Mouse (Mus musculus) heart, postnatal 14 days (tissue): ENCODE measurements around the gene Slc12a6. TPM values are rescaled to one million over a fixed set of nuclear protein-coding genes. Genes with fewer than 3 reads are reported as not detected.

Experiments used
- DNase-seq, 2 experiments: peaks; one replicate each; pipeline ENCODE4 v3.0.0; 2021 to 2022
- intact Hi-C: fragments of 180-260 bp; cut with DNase I; formaldehyde crosslinking; loops from one replicate; pipeline ENCODE4 v1.15.1; 2025
- long read RNA-seq, 2 experiments: library from polyadenylated mRNA; stranded (forward); transcript quantifications; one replicate each; pipeline ENCODE4 v2.0.0; 2021
- total RNA-seq, 2 experiments: library from RNA; stranded (reverse); gene quantifications; 2 replicates each; pipeline ENCODE4 v1.2.3; 2021

Gene Slc12a6
- total RNA-seq: 10 to 100 TPM; 40.7 to 42.8 TPM
- long read RNA-seq, experiment 1, full-length matches to known transcripts: 7 of 14 reads
- long read RNA-seq, experiment 1, partial matches to known transcripts: 6 of 14 reads
- long read RNA-seq, experiment 1, other reads (novel, unspliced or antisense): 1 of 14 reads
- long read RNA-seq, experiment 2, full-length matches to known transcripts: 2 of 7 reads
- long read RNA-seq, experiment 2, partial matches to known transcripts: 3 of 7 reads
- long read RNA-seq, experiment 2, other reads (novel, unspliced or antisense): 2 of 7 reads

DNA sequence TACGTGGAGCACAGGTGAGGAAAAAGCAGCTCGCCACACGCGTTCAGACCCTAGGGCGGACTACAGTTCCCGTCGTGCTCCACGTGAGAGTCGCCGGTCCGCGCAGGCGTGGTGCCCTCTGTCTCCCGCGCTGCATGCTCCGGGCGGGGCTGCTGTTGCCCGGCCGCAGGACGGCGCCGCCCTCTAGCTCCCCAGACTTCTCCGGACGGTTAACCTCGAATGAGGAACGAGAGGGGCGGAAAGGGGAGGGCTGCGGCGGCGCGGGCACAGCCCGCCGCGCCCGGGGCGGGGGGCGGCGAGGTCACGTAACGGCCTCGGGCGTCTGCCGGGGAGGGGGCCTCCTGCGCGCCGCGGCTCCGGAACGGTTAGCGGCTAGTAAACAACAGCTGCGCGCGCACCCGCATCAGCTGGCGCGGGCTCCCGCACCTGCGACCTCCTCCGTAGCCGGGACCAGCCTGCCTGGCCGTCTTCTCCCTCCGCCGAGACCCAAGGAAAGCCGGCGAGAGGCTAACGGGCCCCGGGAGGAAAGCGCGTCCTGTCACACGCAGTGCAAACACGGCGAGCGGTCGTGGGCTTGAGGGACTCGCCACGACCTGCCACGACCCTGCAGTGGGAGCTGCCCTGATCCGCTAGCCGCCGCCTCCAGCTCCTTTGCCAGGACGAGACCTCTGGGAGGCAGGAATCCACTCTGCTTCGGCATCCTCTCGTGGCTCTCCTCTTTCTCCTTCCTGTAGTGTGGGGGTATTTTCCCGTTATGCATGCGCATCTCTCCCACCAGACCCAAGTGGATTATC is at the start of gene Slc12a6:
TSS of gene Slc12a6 (plus strand) at position 378 of the 794 bp plus-strand sequence.
- intact Hi-C loops: loop anchor here (10.0 kb wide), 3 partner anchors 69 to 219 kb away; partner anchors contain the start of genes Chrm5 and Emc7
- peak; percentile 94 to 95 for DNase-seq

DNA sequence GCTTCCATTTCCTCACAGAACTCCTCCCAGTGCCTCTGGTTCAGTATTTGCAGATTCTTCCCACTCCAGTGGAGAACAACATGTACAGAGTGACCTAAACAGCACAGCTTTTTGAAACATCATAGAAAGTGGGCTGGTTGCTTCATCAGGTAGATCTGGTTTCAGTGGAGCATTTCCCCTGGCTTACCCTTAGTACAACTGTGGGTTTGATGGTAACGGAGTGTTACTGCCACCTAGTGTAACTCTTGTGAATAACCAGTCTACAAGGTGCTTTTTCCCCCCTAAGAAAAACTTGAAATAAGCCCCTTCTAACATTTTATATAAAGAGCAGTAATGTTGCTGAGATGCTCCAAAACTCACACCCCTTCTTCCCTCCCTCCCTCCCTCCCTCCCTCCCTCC is 49.6 kb upstream of the Slc12a6 start:
- peak in 1 of 2 experiments; percentile 14 for DNase-seq
- intact Hi-C loops: loop anchor here (2.0 kb wide), 1 partner anchor 19 kb away; no protein-coding TSS in a partner anchor

DNA sequence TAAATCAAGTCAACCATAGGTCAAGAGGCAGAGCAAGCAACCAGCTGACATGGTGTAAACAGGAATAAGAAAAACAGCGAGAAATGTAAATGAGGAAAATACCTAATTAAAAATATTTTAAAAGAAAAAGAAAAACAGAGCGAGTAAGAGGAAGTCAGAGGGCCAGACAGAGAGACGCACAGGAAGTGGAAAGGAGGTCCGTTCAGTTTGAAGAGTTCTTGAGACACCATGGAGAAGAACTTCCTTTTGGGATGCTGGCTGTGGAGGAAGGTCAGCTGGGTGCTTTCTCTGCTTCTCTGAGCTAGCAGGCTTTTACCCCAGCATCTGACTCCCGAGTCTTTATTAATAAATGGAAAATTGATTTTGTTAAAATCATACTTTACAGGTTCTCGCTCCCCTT is 48.0 kb upstream of the Slc12a6 start:
- no peak for DNase-seq
- intact Hi-C loops: no loop called here

DNA sequence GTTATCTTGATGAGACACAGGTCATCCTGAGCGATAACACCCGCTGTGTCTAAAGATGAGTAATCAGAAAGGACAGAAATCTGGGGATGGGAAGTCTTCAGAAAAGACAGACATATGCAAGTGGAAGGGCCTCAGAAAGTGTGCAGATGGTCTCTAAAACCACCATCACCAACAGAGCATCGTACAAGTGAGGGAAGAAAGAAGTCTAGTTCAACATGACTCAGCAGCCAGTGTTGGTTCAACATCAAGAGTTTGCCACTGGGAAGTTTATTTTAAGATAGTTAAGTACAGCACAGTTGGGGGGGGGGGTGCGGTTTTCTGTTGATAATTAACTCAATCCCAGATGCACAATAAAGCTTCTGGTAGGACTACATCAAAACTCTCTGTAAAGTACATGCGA is 44.7 kb upstream of the Slc12a6 start:
- intact Hi-C loops: no loop called here
- no peak for DNase-seq

DNA sequence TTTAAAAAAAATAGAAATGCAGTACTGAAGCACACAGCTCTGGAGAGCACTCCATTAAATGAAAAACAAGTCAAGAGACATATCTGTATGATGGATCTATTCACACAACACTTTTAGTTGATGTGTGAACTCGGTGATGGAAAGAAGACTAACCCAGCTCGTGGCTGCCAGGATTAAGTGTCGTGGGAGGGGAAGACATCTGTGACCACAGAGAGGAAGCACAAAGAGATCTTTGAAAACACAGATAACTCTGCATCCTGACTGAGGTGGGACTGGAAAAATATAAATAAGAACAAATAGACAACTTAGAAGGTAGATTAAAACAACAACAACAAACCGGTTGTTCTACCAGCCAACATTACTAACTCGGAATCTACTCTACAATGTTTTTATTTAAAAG is 43.0 kb upstream of the Slc12a6 start:
- no peak for DNase-seq
- intact Hi-C loops: no loop called here

DNA sequence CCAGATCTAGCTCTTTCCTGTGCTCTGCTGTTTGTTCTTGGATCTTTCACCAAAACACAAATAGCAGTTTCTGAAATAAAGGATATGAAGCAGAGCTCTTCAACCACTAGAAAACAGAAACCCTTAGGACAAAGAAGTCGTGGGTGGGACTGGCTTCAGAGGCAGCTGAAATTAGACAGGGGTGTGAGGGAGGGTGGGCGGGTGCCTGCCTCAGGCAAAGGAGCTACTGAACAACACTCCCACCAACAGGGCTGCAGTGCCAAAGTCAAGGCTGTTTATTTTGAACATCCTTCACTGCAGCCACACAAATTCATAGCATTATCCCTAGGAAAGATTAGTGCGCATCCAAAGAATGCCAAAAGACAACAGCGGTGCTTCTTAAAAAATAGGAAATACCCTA is 41.3 kb upstream of the Slc12a6 start:
- intact Hi-C loops: no loop called here
- no peak for DNase-seq

DNA sequence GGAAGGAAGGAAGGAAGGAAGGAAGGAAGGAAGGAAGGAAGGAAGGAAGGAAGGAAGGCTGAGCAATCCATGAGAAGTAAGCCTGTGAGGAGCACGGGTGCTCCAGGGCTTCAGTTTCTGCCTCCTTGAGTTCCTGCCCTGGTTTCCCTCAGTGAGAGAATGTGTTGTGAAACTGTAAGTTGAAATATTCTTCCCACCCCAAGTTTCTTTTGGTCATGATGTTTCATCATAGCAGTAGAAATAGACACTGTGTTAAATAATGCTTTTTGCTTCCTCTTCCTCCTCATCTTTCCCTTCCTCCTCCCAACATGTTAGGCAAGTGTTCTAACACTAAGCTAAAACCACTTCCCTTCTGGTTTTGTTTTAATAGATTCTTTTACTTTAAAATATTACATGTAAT is 33.0 kb upstream of the Slc12a6 start:
- DNase-seq: no peak
- intact Hi-C loops: no loop called here

DNA sequence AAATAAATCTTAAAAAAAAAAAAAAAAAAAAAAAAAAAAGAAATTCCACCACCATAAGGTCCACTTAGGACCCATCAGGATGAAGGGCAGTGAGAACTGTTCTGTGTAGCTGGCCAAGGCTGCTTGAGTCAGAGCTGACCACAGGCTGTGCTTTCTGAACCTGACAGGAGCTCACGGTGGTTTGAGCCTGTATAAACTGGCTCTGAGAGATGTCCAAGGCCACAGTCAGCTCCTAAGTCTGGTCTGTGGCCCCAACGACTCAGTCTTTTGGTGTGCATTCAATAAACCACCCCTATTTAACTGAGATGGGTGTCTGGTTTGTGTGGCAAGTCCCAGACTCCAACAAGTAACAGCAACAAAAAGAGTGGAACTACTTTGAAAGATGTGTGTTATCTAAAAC is 29.0 kb upstream of the Slc12a6 start:
- no peak for DNase-seq
- intact Hi-C loops: no loop called here

DNA sequence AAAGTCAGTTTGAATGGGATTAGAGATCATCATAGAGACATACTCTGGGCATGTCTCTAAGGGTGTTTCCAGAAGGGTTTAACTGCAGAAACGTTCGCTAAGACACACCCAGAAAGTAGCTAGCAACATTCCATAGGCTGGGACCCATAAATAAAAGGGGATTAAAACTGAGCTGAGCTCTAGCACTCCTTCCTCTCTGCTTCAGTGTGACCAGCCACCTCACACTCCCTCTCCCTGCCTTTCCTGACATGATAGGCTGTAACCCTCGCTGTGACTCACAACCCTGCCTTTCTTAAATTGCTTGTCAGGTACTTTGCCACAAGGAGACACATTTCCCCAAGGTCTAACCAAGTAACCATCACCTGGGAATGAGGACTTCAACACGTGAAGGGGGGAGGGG is 27.6 kb upstream of the Slc12a6 start:
- DNase-seq: no peak
- intact Hi-C loops: loop anchor here (2.0 kb wide), 1 partner anchor 25 kb away; no protein-coding TSS in a partner anchor

DNA sequence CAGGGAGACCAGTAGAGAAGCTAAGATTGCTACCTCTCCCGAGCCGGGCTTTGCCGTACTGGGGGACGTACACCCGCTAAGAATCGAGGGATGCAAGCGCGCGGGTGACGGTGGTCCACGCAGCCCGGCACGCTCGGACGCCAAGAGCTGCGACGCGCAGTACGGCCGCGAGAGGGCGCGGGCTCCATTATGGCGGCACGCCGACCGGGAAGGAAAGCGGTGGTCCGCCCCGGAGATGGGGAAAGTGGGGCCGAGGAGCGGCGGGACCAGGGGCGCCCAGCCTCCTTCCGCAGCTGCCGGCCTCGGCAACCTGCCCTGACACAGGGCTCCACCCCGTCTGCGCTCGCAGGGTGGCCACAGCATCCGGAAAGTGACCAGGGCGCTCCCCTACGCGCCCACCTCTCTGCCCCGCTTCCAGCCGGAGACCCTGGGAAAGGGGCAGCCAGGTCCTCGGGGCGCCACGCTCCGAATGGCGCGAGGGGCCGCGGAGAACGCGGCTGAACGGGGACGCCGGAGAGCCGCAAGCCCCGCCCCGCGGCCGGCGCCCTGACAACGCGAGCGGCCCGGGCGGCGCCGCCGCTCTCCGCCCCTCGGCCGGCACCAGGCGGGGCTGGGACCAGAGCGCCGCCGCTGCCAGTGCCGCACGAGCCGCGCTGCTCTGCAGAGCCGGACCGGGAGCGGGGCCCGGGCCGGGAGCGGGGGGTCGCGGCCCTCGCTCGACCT is 26.3 kb upstream of the Slc12a6 start, which contains the start of gene Lpcat4:
TSS of gene Lpcat4 (plus strand) at position 257 of the 723 bp plus-strand sequence.
- intact Hi-C loops: loop anchor here (2.0 kb wide), 1 partner anchor 23 kb away; no protein-coding TSS in a partner anchor
- DNase-seq: peak; percentile 91 to 94

DNA sequence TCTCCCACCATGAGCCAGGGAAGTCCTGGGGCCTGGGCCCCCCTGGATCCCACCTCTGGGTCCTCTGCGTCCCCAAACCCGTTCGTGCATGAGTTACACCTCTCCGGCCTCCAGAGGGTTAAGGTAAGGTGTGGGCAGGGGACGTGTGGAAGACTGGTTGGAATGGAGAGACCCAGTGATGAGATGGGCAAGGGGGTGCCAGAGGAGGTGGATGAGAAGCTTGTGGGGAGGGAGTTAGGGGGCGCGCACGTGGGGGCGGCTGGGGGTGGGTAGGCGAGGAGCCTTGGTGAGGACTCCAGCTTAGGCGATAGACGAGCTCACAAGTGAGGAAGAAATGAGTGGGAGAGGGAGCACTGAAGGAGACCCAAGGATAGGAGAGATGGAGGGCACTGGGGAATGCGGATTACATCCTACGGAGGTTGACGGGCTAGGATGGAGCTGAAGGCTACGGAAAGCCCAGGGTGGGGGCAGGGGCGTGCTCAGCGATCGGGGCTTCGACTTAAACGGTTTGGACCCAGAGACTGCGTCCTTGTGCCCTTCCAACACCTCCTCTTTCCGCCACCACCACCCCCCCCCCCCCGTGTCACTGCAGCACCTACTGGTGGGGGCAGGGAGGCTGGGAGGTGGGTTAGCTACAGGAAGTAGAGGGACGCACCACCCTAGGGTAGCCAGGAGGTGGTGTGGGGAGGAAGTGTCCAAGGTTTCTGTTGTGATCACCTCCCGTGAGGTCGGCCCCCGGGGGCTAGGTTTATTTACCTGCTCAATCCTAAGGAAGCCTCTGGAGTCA is 25.5 kb upstream of the Slc12a6 start:
- intact Hi-C loops: loop anchor here (2.0 kb wide), 1 partner anchor 23 kb away; no protein-coding TSS in a partner anchor
- peak in 1 of 2 experiments; percentile 14 for DNase-seq

DNA sequence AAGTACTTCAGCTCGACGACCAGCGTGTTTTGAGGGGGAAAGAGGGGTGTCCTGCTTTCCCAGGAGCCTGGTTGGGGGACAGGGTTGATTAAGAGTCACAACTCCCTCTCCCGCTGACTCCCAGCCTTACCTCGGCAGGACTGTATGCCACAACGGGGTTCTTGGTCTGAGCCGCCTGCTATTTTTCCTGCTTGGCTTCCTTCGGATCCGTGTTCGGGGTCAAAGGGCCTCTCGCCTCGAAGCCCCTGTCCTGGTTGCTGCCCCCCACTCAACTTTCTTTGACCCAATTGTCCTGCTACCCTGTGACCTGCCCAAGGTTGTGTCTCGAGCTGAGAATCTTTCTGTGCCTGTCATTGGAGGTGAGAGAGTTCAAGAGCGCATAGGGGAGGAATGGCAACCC is 23.8 kb upstream of the Slc12a6 start:
- no peak for DNase-seq
- intact Hi-C loops: no loop called here

DNA sequence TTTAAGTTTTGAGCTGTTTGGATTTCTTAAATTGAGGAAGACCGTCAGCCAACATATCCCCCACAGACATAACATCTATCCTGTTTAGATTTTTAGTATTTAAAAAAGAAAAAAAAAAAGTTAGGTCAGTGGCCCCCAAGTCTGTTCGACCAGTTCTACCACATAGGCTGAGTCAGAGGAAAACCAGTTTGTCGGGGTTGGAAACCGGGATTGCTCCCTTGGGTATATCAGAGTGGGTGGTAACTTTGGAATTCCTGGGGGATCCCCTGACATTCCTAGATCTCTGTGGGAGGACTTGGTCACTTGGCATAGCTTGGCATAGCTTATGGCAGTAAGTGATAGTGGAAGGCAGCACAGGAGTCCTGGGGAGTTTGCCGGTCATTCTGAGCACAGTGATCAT is 20.3 kb upstream of the Slc12a6 start:
- intact Hi-C loops: no loop called here
- DNase-seq: no peak

DNA sequence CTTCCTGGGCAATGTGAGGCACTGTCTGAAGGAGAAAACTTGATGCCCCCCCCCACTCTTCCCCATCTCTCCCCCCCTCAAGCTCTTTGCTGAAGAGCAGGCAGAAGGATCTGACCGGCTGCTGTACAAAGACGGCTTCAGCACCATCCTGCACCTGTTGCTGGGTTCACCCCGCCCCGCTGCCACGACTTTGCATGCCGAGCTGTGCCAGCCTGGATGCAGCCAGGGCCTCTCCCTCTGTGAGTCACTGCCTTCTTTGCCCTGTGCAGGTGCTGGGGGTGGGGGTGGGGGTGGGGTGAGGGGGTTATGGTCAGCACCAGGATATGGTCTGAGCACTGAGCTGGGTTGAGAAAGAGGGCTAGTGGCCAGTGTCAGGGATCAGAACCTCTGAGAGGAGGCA is 19.4 kb upstream of the Slc12a6 start:
- DNase-seq: no peak
- intact Hi-C loops: no loop called here

DNA sequence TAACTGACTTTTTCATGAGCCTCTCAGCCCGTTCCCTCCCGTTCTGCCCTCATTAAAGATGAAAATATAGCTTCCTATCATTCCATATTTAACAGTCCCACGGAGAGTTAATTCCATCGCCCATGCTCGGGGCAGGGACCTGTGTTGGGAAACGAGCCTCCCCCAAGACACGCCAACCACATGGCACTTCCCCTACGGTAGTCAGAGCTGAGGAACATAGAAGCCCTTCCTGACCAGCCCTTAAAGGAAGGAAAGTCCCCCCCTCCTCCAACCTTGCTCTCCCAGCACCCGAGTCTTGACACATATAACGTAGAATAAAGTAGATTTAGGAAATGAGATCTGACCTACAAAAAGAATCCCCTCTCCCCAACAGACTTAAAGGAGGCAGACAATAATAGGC is 18.3 kb upstream of the Slc12a6 start:
- intact Hi-C loops: no loop called here
- DNase-seq: no peak

DNA sequence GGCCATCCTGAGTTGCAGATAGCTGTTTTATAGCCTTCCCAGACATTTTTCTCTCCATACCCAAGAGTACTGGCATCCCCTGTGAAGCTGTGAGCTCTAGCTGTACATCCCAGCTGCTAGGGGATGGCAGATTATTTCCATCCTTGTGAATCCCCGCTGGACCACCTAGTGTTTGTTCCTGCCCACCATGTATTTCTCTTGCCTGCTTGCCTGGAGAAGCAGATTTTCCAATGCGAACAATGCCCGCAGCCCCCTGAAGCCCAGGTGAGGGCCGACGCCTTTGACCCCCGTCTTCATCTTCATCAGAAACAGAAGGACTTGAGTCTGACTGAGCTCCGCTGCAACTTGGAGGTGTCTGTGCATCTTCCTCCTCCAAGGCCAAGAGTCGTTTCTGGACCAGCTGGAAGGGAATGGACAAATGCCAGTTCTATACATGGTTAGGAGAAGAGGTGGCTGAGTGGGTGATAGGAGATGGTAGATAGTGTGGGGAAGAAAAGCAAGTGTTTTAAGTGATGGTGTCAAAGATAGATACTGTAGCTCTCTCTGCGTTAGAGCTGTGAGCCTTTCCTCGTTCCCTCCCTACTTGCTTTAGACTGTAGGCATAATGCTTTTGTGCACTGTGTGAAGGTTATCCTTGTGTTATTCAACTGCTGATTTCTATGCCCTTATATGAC is 15.7 kb upstream of the Slc12a6 start:
- DNase-seq: no peak
- intact Hi-C loops: no loop called here

DNA sequence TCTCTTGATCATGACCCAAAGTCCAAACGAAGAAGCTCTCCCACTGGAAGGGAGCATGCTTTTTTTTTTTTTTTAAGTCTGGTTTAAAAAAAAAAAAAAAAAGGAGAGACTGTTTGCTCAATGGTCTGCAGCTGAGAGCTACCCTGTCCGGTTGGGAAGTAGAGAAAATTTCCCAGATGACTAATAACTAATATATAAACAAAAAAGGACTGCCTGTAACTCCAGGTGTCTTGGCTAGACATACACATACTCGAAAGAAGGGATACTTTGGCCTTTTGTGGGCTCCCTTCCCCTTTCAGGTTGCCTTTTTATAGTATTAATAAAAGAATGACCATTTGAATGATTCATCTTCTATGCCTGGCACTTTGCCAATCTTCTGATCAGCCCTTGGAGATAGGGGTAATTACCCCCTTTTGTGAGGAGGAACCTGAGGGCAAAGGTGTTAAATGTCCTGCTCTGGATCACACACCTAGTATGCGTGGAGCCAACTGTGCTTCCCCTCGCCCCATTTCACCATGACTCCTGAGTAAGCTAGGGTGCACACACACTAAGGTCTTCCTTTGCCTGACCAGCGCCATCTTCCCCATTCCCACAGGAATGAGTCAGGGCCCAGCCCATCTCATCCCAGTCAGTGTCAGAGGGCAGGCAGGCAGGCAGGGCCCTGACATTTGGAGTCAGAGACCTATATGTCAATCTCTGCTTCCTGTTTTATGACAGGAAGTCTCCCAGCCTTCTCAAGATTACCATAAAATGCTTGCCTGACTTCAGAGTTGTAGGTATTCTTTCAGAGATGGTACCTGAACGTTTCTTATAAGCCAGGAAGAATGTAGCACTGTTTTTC is 10.7 kb upstream of the Slc12a6 start:
- intact Hi-C loops: no loop called here
- no peak for DNase-seq

DNA sequence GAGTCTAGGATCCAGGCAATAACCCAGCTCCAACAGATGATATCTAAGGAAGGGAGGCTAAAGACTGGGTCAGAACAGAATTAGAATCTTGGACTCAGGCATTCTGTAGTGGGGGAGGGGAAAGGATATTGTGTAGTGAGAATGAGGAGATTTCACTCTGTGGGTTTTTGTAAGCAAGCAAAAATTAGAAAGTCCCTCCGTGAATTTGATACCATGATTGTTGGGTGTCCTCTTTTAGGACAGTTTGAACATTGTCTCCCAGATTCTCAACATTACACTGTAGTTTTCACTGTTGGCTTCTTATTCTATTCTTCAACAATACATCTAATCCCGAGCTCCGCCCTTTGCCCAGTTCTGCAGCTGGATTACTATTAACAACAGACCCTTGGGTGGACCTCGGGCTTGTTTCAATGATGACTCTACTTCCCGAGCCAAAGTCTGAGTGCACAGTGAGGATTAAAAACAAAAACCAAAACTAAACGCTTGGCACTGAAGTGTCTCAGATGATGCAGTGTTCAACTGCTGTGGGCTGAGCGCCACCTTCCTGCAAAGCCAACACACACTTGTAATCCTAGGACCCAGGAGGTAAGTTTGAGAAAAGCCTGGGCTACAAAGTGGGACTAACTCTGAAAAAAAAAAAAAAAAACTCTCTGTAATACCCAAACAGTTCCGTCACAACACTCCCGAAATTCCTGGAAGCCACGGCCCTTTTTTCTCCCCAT is 6.2 kb upstream of the Slc12a6 start, which contains the start of gene Nutm1:
TSS of gene Nutm1 (minus strand) at position 51 of the 722 bp plus-strand sequence.
- DNase-seq: peak in 1 of 2 experiments; percentile 14
- intact Hi-C loops: no loop called here
